Mouse (Mus musculus) forebrain, embryonic 13.5 days (tissue): ENCODE data around the gene Slc15a3. TPM values are rescaled to one million over a fixed set of nuclear protein-coding genes. Genes with fewer than 3 reads are reported as not detected.

Experiments used
- ATAC-seq: fragments of 200-750 bp; cut with Nextera tagmentation; 2 replicates; pipeline ENCODE4 v1.8.0; 2017
- H3K27ac ChIP-seq: fragments of 300-500 bp; sonication (generic); 2 replicates; pipeline ENCODE4 v1.5.1; 2015; ENCODE audit warnings: inconsistent platforms, mild to moderate bottlenecking, moderate library complexity
- H3K27me3 ChIP-seq: fragments of 300-500 bp; sonication (generic); 2 replicates; pipeline ENCODE4 v1.6.1; 2015; ENCODE audit warnings: mild to moderate bottlenecking, inconsistent platforms
- H3K36me3 ChIP-seq: fragments of 300-500 bp; sonication (generic); 2 replicates; pipeline ENCODE4 v1.6.1; 2015; ENCODE audit warnings: mild to moderate bottlenecking, inconsistent platforms; ENCODE audit not compliant: poor library complexity, severe bottlenecking
- H3K4me1 ChIP-seq: fragments of 300-500 bp; sonication (generic); 2 replicates; pipeline ENCODE4 v1.6.1; 2015; ENCODE audit warnings: inconsistent platforms
- H3K4me2 ChIP-seq: fragments of 300-500 bp; sonication (generic); 2 replicates; pipeline ENCODE4 v1.6.1; 2015; ENCODE audit warnings: inconsistent platforms, mild to moderate bottlenecking, moderate library complexity
- H3K4me3 ChIP-seq: fragments of 300-500 bp; sonication (generic); 2 replicates; pipeline ENCODE4 v1.5.1; 2015; ENCODE audit warnings: mild to moderate bottlenecking, inconsistent platforms
- H3K9ac ChIP-seq: fragments of 300-500 bp; sonication (generic); 2 replicates; pipeline ENCODE4 v1.6.1; 2015; ENCODE audit warnings: mild to moderate bottlenecking, inconsistent platforms
- H3K9me3 ChIP-seq: fragments of 300-500 bp; sonication (generic); replicated peaks from 2 replicates; pipeline ENCODE4 v1.6.1; 2016; ENCODE audit warnings: inconsistent platforms
- WGBS: fragments of 180-500 bp; shearing (Covaris S2); methylation state at CpG from one replicate; pipeline ENCODE4 v1.1.7; 2015; 5-methylcytosine and 5-hydroxymethylcytosine counted together
- polyA plus RNA-seq: library from polyadenylated mRNA; unstranded; fragments of >200 nt; fragmentation: Nextera tagmentation; extraction: Ambion mirVana; gene quantifications from 2 replicates; pipeline ENCODE4 v1.2.1, GENCODE M21; 2015

Slc15a3 gene
- polyA plus RNA-seq, 1 experiment from 2014 or later, result 0.15 TPM

GRCm38 (mm10) chr19:10855422-10855821 lies 15.9 kb downstream of the Slc15a3 start:
- H3K27ac ChIP-seq, result no peak overlapping the region
- no peak overlapping the region for H3K4me2 ChIP-seq
- no peak overlapping the region for H3K9ac ChIP-seq
- no peak overlapping the region for H3K4me3 ChIP-seq
- no peaks in the 10 kb centered on the region for H3K9me3 ChIP-seq
- WGBS, result 88% methylated on average over 3 of the region's 3 CpGs
- no peak for ATAC-seq
- peaks cover 49% of the 10 kb centered on the region for H3K36me3 ChIP-seq
- H3K4me1 ChIP-seq, result no peaks in the 10 kb centered on the region
- H3K27me3 ChIP-seq, result no peaks in the 10 kb centered on the region

GRCm38 (mm10) chr19:10856520-10856919 lies 17.0 kb downstream of the Slc15a3 start:
- Histone ChIP-seq H3K36me3 (peaks cover 60% of the 10 kb centered on the region), H3K9me3 (no peaks in the 10 kb centered on the region), H3K4me1 (no peaks in the 10 kb centered on the region), H3K27ac (no peak overlapping the region), H3K4me3 (no peak overlapping the region), H3K4me2 (no peak overlapping the region), H3K27me3 (no peaks in the 10 kb centered on the region), H3K9ac (no peak overlapping the region)
- ATAC-seq, result 0 out of 2 replicates have a peak, but pooled peaks have one; percentile 14
- 61% methylated on average over 2 of the region's 2 CpGs for WGBS

GRCm38 (mm10) chr19:10860072-10860497 lies 20.6 kb downstream of the Slc15a3 start:
- Histone ChIP-seq H3K4me3 (no peak overlapping the region), H3K27me3 (no peaks in the 10 kb centered on the region), H3K4me1 (no peaks in the 10 kb centered on the region), H3K36me3 (peaks cover 96% of the 10 kb centered on the region), H3K9me3 (no peaks in the 10 kb centered on the region), H3K9ac (no peak overlapping the region), H3K4me2 (no peak overlapping the region), H3K27ac (no peak overlapping the region)
- no peak for ATAC-seq
- 54% methylated on average over 22 of the region's 22 CpGs for WGBS

GRCm38 (mm10) chr19:10866351-10866750 lies 26.8 kb downstream of the Slc15a3 start:
- 88% methylated on average over 13 of the region's 13 CpGs for WGBS
- no peak overlapping the region for H3K27ac ChIP-seq
- peaks cover 34% of the 10 kb centered on the region for H3K4me1 ChIP-seq
- no peak for ATAC-seq
- no peaks in the 10 kb centered on the region for H3K27me3 ChIP-seq
- H3K9me3 ChIP-seq, result no peaks in the 10 kb centered on the region
- H3K36me3 ChIP-seq, result peaks cover 66% of the 10 kb centered on the region
- no peak overlapping the region for H3K9ac ChIP-seq
- H3K4me3 ChIP-seq, result no peak overlapping the region
- no peak overlapping the region for H3K4me2 ChIP-seq

- peak overlapping the region; percentile 93 for H3K4me2 ChIP-seq
- H3K9me3 ChIP-seq, result no peaks in the 10 kb centered on the region
- ATAC-seq, result peak; percentile 3; the same call in 1 of the 2 replicates
- no peaks in the 10 kb centered on the region for H3K27me3 ChIP-seq
- H3K36me3 ChIP-seq, result peaks cover 66% of the 10 kb centered on the region
- H3K27ac ChIP-seq, result peak overlapping the region; percentile 92; the same call in 1 of the 2 replicates
- H3K9ac ChIP-seq, result peak overlapping the region; percentile 96
- 25% methylated on average over 5 of the region's 5 CpGs for whole genome bisulfite sequencing
- peaks cover 34% of the 10 kb centered on the region for H3K4me1 ChIP-seq
- H3K4me3 ChIP-seq, result peak overlapping the region; percentile 88
Measured at GRCm38 (mm10) chr19:10867946-10868622, 28.6 kb downstream of the Slc15a3 start.

- Histone ChIP-seq H3K4me3 (peak overlapping the region; percentile 88), H3K36me3 (peaks cover 66% of the 10 kb centered on the region), H3K27me3 (no peaks in the 10 kb centered on the region), H3K27ac (peak overlapping the region; percentile 92), H3K4me1 (peaks cover 34% of the 10 kb centered on the region), H3K4me2 (peak overlapping the region; percentile 93), H3K9me3 (no peaks in the 10 kb centered on the region), H3K9ac (peak overlapping the region; percentile 96)
- ATAC-seq, result peak; percentile 44
- 0% methylated on average over 17 of the region's 17 CpGs for WGBS
Measured at GRCm38 (mm10) chr19:10868623-10869141, 29.2 kb downstream of the Slc15a3 start.

GRCm38 (mm10) chr19:10869241-10869885 lies 29.8 kb downstream of the Slc15a3 start:
- H3K9me3 ChIP-seq, result no peaks in the 10 kb centered on the region
- H3K36me3 ChIP-seq, result peaks cover 66% of the 10 kb centered on the region
- peak overlapping the region; percentile 93 for H3K4me2 ChIP-seq
- WGBS, result 0% methylated on average over 42 of the region's 43 CpGs
- H3K4me3 ChIP-seq, result peak overlapping the region; percentile 88
- H3K27ac ChIP-seq, result peak overlapping the region; percentile 92
- peaks cover 34% of the 10 kb centered on the region for H3K4me1 ChIP-seq
- peak overlapping the region; percentile 96 for H3K9ac ChIP-seq
- peak; percentile 96 for ATAC-seq
- H3K27me3 ChIP-seq, result no peaks in the 10 kb centered on the region

GRCm38 (mm10) chr19:10869886-10870527 lies 30.5 kb downstream of the Slc15a3 start, which contains the start of gene Tmem132a:
Tmem132a (minus strand) TSS chr19:10869940.
- under 1% methylated on average over 8 of the region's 8 CpGs for WGBS
- Histone ChIP-seq H3K36me3 (peaks cover 60% of the 10 kb centered on the region), H3K4me1 (peaks cover 34% of the 10 kb centered on the region), H3K4me2 (peak within 1 kb of the TSS; percentile 93), H3K9ac (peak within 1 kb of the TSS; percentile 96), H3K9me3 (no peaks in the 10 kb centered on the region), H3K27ac (peak within 1 kb of the TSS; percentile 92), H3K27me3 (no peaks in the 10 kb centered on the region), H3K4me3 (peak within 1 kb of the TSS; percentile 88)
- ATAC-seq, result peak; percentile 50

- Histone ChIP-seq H3K27me3 (no peaks in the 10 kb centered on the region), H3K4me2 (no peak overlapping the region), H3K4me3 (no peak overlapping the region), H3K4me1 (peaks cover 34% of the 10 kb centered on the region), H3K27ac (no peak overlapping the region; the same call in 1 of the 2 replicates), H3K9ac (no peak overlapping the region), H3K9me3 (no peaks in the 10 kb centered on the region), H3K36me3 (peaks cover 53% of the 10 kb centered on the region)
- ATAC-seq, result no peak
- WGBS, result 90% methylated on average over 3 of the region's 3 CpGs
Measured at GRCm38 (mm10) chr19:10870676-10871075, 31.1 kb downstream of the Slc15a3 start.

- 86% methylated on average over 14 of the region's 14 CpGs for WGBS
- Histone ChIP-seq H3K27me3 (no peaks in the 10 kb centered on the region), H3K9me3 (no peaks in the 10 kb centered on the region), H3K4me2 (no peak overlapping the region), H3K4me1 (peaks cover 34% of the 10 kb centered on the region), H3K9ac (no peak overlapping the region), H3K4me3 (no peak overlapping the region), H3K36me3 (peaks cover 46% of the 10 kb centered on the region), H3K27ac (no peak overlapping the region)
- ATAC-seq, result no peak
Measured at GRCm38 (mm10) chr19:10871328-10871961, 31.9 kb downstream of the Slc15a3 start.

GRCm38 (mm10) chr19:10878201-10878837 lies 38.8 kb downstream of the Slc15a3 start:
- no peak overlapping the region for H3K27ac ChIP-seq
- 96% methylated on average over 7 of the region's 7 CpGs for whole genome bisulfite sequencing
- H3K4me2 ChIP-seq, result no peak overlapping the region
- peaks cover 32% of the 10 kb centered on the region for H3K4me1 ChIP-seq
- peaks cover 22% of the 10 kb centered on the region for H3K36me3 ChIP-seq
- no peaks in the 10 kb centered on the region for H3K27me3 ChIP-seq
- no peak overlapping the region for H3K9ac ChIP-seq
- H3K9me3 ChIP-seq, result no peaks in the 10 kb centered on the region
- ATAC-seq, result no peak
- no peak overlapping the region for H3K4me3 ChIP-seq
